Mouse (Mus musculus) cerebellum, adult 2 months (tissue): ENCODE measurements around the gene Ptf1a.

Experiments
- CTCF ChIP-seq: fragments of 200-500 bp; IDR thresholded peaks from 2 replicates; pipeline ENCODE4 v1.5.1; 2011; ENCODE audit warnings: low read depth, mild to moderate bottlenecking, control low read depth, low read length, moderate library complexity, borderline replicate concordance; ENCODE audit not compliant: insufficient read depth
- POLR2A ChIP-seq: fragments of 200-500 bp; IDR thresholded peaks from 2 replicates; pipeline ENCODE4 v1.6.1; 2011; ENCODE audit warnings: low read length, control low read depth, borderline replicate concordance; ENCODE audit not compliant: insufficient read depth

DNA sequence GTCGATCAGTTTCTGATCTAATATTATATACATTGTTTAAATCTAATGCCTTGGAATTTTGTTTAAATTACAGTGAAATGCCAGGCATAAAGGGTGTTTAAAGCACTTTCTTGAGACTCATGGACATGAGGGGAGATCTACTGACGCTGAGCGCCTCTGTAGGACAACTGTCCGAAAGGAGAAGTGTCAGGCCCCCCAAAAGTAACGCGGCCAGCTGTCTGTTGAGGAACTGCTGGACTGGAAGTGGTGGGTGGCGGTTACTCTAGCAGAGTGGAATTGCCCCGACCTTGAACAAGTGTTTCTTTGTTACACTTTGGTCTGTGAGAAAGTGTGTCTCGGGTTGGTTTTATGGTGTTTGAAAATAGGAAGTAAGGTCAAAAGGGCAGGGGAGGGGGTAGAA is 1.1 kb upstream of the Ptf1a start:
- no peak for TF ChIP-seq CTCF
- no peak for TF ChIP-seq POLR2A
